Mouse (Mus musculus) lung, adult 2 months (tissue): Measurements from ENCODE around the gene Arih2.

Source experiments
- CTCF ChIP-seq: fragments of 200-500 bp; IDR thresholded peaks from 2 replicates; pipeline ENCODE4 v1.5.1; 2011; ENCODE audit warnings: mild to moderate bottlenecking, low read length, control low read depth; ENCODE audit not compliant: insufficient read depth
- POLR2A ChIP-seq: fragments of 200-500 bp; IDR thresholded peaks from 2 replicates; pipeline ENCODE4 v1.6.1; 2011; ENCODE audit warnings: low read depth, mild to moderate bottlenecking, control low read depth, low read length, borderline replicate concordance; ENCODE audit errors: extremely low read depth

- no peak for TF ChIP-seq POLR2A
- TF ChIP-seq CTCF = no peak
These were observed 49.2 kb downstream of the Arih2 start for GRCm38 (mm10) chr9:108600011-108600410.
